In the genomic region with DNA sequence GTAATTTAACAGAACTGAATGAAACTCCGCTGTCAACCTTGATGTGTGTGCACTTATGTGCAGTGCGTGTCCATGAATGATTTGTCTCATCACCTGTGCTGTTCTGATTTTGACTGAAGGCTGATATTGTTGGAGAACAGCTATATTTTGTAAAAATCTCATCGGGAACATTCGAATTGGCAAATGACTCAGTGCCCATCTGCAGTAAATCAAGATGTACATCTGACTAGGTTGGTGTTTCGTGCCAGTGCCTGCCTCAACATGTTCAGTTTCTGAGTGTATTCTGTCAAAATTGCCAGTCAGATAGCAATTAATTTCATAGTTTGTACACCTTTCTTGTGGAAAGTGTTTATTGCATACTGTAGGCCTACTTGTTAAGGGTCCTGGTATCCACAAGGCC, we compare ENCODE assay signal across 31 mouse cellular contexts.
DNase-seq lines count a peak whose midpoint lies in the region; ATAC-seq lines count a peak whose summit lies in the region.
"Had no signal": no experiment of that assay in that cellular context is flagged by ENCODE, and none has a peak within 500 bp of the region (broad histone marks: within the 10 kb centered on the region; RNA-seq: fewer than 3 reads in every experiment).

No protein-coding gene starts in this region.

- H3K9me3 ChIP-seq in forebrain, embryonic 14.5 days (replicated peaks; ENCODE audit: control insufficient read depth, low read length) = no peaks in the 10 kb centered on the region
- H3K9me3 ChIP-seq in forebrain, embryonic 15.5 days = no peaks in the 10 kb centered on the region
- H3K9me3 ChIP-seq: embryonic facial prominence, embryonic 10.5 days; embryonic facial prominence, embryonic 15.5 days; hindbrain, embryonic 10.5 days; hindbrain, embryonic 15.5 days; limb, embryonic 12.5 days; lung, embryonic 15.5 days; midbrain, embryonic 13.5 days; neural tube, embryonic 13.5 days had no signal

- 85% methylated on average over 5 of the region's 5 CpGs for WGBS in forebrain, embryonic 14.5 days
- 66% methylated on average over 5 of the region's 5 CpGs for WGBS in forebrain, embryonic 15.5 days

- no peaks in the 10 kb centered on the region for H3K36me3 ChIP-seq in forebrain, embryonic 14.5 days (ENCODE audit: control insufficient read depth, insufficient read depth, low read length)
- H3K36me3 ChIP-seq in forebrain, embryonic 15.5 days = no peaks in the 10 kb centered on the region
- H3K36me3 ChIP-seq: embryonic facial prominence, embryonic 10.5 days; embryonic facial prominence, embryonic 15.5 days; hindbrain, embryonic 10.5 days; hindbrain, embryonic 15.5 days; limb, embryonic 12.5 days; lung, embryonic 15.5 days; midbrain, embryonic 13.5 days; neural tube, embryonic 13.5 days had no signal

- no peaks in the 10 kb centered on the region for H3K27me3 ChIP-seq in forebrain, embryonic 14.5 days (replicated peaks; ENCODE audit: control insufficient read depth, insufficient read depth, low read length)
- no peaks in the 10 kb centered on the region for H3K27me3 ChIP-seq in forebrain, embryonic 15.5 days
- H3K27me3 ChIP-seq: CH12.LX; embryonic facial prominence, embryonic 15.5 days; hindbrain, embryonic 15.5 days; limb, embryonic 12.5 days; lung, embryonic 15.5 days; midbrain, embryonic 13.5 days; neural tube, embryonic 13.5 days had no signal

- no peak overlapping the region; the same call in 1 of the 2 replicates for H3K27ac ChIP-seq in forebrain, embryonic 14.5 days (ENCODE audit: low read depth, low read length)
- no peak overlapping the region for H3K27ac ChIP-seq in forebrain, embryonic 15.5 days (replicated peaks)
- H3K27ac ChIP-seq: embryonic facial prominence, embryonic 10.5 days; embryonic facial prominence, embryonic 15.5 days; hindbrain, embryonic 10.5 days; hindbrain, embryonic 15.5 days; left cerebral cortex, adult 2 months; limb, embryonic 12.5 days; lung, embryonic 15.5 days; macrophage; midbrain, embryonic 13.5 days; neural tube, embryonic 13.5 days; stomach, postnatal 0 days had no signal

- intact Hi-C loops in gastrocnemius, postnatal 36 days (cut with DNase I) = no loop called here

- H3K4me2 ChIP-seq in forebrain, embryonic 14.5 days (ENCODE audit: low read length) = no peak overlapping the region
- H3K4me2 ChIP-seq in forebrain, embryonic 15.5 days (replicated peaks) = no peak overlapping the region
- H3K4me2 ChIP-seq: embryonic facial prominence, embryonic 15.5 days; hindbrain, embryonic 15.5 days; limb, embryonic 12.5 days; lung, embryonic 15.5 days; midbrain, embryonic 13.5 days; neural tube, embryonic 13.5 days had no signal

- peak; percentile 37 for DNase-seq in forebrain, embryonic 14.5 days (ENCODE audit: low spot score)
- peak; percentile 47 for DNase-seq in brain, adult 2 months (ENCODE audit: low read depth, low spot score)
- peak; percentile 41 to 52 for DNase-seq in layer of hippocampus, adult 8-10 months (ENCODE audit: low spot score in 2 of 2)
- DNase-seq in layer of hippocampus, postnatal 36 days = peak; percentile 30 to 48
- DNase-seq in gastrocnemius, postnatal 36 days = no peak
- no peak for DNase-seq in left cerebral cortex, adult 18-20 months (ENCODE audit: low spot score in 2 of 2)
- DNase-seq: adrenal gland, adult 2 months; adrenal gland, postnatal 36 days; cerebellum, adult 8-10 months; cerebellum, postnatal 25 days; heart, postnatal 14 days; kidney, adult 11 months; kidney, postnatal 25 days; right cerebral cortex, postnatal 4 days; thymus, adult 2 months; thymus, postnatal 4 days had no signal

- no peak overlapping the region for H3K4me3 ChIP-seq in forebrain, embryonic 14.5 days (ENCODE audit: low read depth, low read length)
- no peak overlapping the region for H3K4me3 ChIP-seq in forebrain, embryonic 15.5 days
- H3K4me3 ChIP-seq: embryonic facial prominence, embryonic 10.5 days; embryonic facial prominence, embryonic 15.5 days; hindbrain, embryonic 10.5 days; hindbrain, embryonic 15.5 days; left cerebral cortex, adult 2 months; limb, embryonic 12.5 days; lung, embryonic 15.5 days; midbrain, embryonic 13.5 days; neural tube, embryonic 13.5 days had no signal

- H3K4me1 ChIP-seq in forebrain, embryonic 14.5 days (ENCODE audit: control insufficient read depth, insufficient read depth, low read length) = no peaks in the 10 kb centered on the region
- no peaks in the 10 kb centered on the region for H3K4me1 ChIP-seq in forebrain, embryonic 15.5 days
- H3K4me1 ChIP-seq: embryonic facial prominence, embryonic 10.5 days; embryonic facial prominence, embryonic 15.5 days; hindbrain, embryonic 10.5 days; hindbrain, embryonic 15.5 days; lung, embryonic 15.5 days; midbrain, embryonic 13.5 days; neural tube, embryonic 13.5 days had no signal

- no peak for ATAC-seq in forebrain, embryonic 14.5 days
- ATAC-seq in forebrain, embryonic 15.5 days (replicated peaks) = no peak
- ATAC-seq: activated CD4-positive, CD25-positive, alpha-beta regulatory T cell, adult 4 months; inflammation-experienced regulatory T-cells, adult 6 months; midbrain, embryonic 13.5 days had no signal

- no peak overlapping the region for H3K9ac ChIP-seq in forebrain, embryonic 14.5 days (ENCODE audit: low read length)
- no peak overlapping the region for H3K9ac ChIP-seq in forebrain, embryonic 15.5 days (replicated peaks)
- H3K9ac ChIP-seq: embryonic facial prominence, embryonic 15.5 days; hindbrain, embryonic 15.5 days; limb, embryonic 12.5 days; lung, embryonic 15.5 days; midbrain, embryonic 13.5 days; neural tube, embryonic 13.5 days had no signal

Comparison
In these comparisons a context has a peak if more than half of its experiments do, and no peak if none do; other contexts are left out.
1. DNase-seq: peak in forebrain, embryonic 14.5 days (single experiment), brain, adult 2 months (single experiment), layer of hippocampus, adult 8-10 months (2 of 2) and layer of hippocampus, postnatal 36 days (2 of 2); none in gastrocnemius, postnatal 36 days (0 of 2) and left cerebral cortex, adult 18-20 months (0 of 2).